Mouse (Mus musculus): ENCODE results near the gene Fam110a. TPM values are rescaled to one million over a fixed set of nuclear protein-coding genes. Genes with fewer than 3 reads are reported as not detected.

Gene Fam110a
- total and polyA plus RNA-seq, 2 experiments from 2014 or later, result 25.4 to 36.5 TPM

- H3K27ac ChIP-seq, result no peak overlapping the region
- no peaks in the 10 kb centered on the region for H3K27me3 ChIP-seq (ENCODE audit: insufficient read depth, low read length)
- H3K4me2 ChIP-seq (ENCODE audit: low read depth, low read length), result no peak overlapping the region
- DNase-seq (ENCODE audit: low spot score) (peak; percentile 31), ATAC-seq (no peak)
- no peaks in the 10 kb centered on the region for H3K9me3 ChIP-seq (ENCODE audit: low read length)
- 0 out of 2 replicates have a peak, but pooled peaks cover 3% of the 10 kb centered on the region for H3K4me1 ChIP-seq (ENCODE audit: insufficient read depth, low read length)
- TF ChIP-seq CTCF (IDR thresholded peaks at IDR 0.05; ENCODE audit: low read depth), result no peak
- no peak overlapping the region for H3K4me3 ChIP-seq (ENCODE audit: low read length)
- no peak overlapping the region for H3K9ac ChIP-seq (replicated peaks; ENCODE audit: low read length)
- WGBS, result 59% methylated on average over 7 of the region's 7 CpGs
- no peaks in the 10 kb centered on the region for H3K36me3 ChIP-seq (ENCODE audit: insufficient read depth, low read length)
Observed at GRCm38 (mm10) chr2:151924276-151924675, 55.7 kb downstream of the Fam110a start.

- Histone ChIP-seq H3K27ac (no peak overlapping the region), H3K4me1 (ENCODE audit: insufficient read depth, low read length) (0 out of 2 replicates have a peak, but pooled peaks cover 3% of the 10 kb centered on the region), H3K9ac (replicated peaks; ENCODE audit: low read length) (no peak overlapping the region), H3K9me3 (ENCODE audit: low read length) (no peaks in the 10 kb centered on the region), H3K36me3 (ENCODE audit: insufficient read depth, low read length) (no peaks in the 10 kb centered on the region), H3K4me3 (ENCODE audit: low read length) (no peak overlapping the region), H3K4me2 (ENCODE audit: low read depth, low read length) (no peak overlapping the region), H3K27me3 (ENCODE audit: insufficient read depth, low read length) (no peaks in the 10 kb centered on the region)
- ATAC-seq (no peak), DNase-seq (ENCODE audit: low spot score) (no peak)
- TF ChIP-seq CTCF (IDR thresholded peaks at IDR 0.05; ENCODE audit: low read depth), result no peak
- WGBS, result 58% methylated on average over 4 of the region's 4 CpGs
Observed at GRCm38 (mm10) chr2:151921596-151921995, 58.4 kb downstream of the Fam110a start.

GRCm38 (mm10) chr2:151921068-151921467, 59.0 kb downstream of the Fam110a start:
- no peak overlapping the region for H3K4me3 ChIP-seq (ENCODE audit: low read length)
- no peaks in the 10 kb centered on the region for H3K9me3 ChIP-seq (ENCODE audit: low read length)
- no peak overlapping the region for H3K27ac ChIP-seq
- peaks cover 3% of the 10 kb centered on the region; the same call in 1 of the 2 replicates for H3K4me1 ChIP-seq (ENCODE audit: insufficient read depth, low read length)
- no peaks in the 10 kb centered on the region for H3K27me3 ChIP-seq (ENCODE audit: insufficient read depth, low read length)
- no peak for TF ChIP-seq CTCF (IDR thresholded peaks at IDR 0.05; ENCODE audit: low read depth)
- 58% methylated on average over 8 of the region's 8 CpGs for WGBS
- ATAC-seq (no peak), DNase-seq (ENCODE audit: low spot score) (no peak)
- H3K4me2 ChIP-seq (ENCODE audit: low read depth, low read length), result no peak overlapping the region
- no peak overlapping the region for H3K9ac ChIP-seq (replicated peaks; ENCODE audit: low read length)
- H3K36me3 ChIP-seq (ENCODE audit: insufficient read depth, low read length), result no peaks in the 10 kb centered on the region

MicroRNA genes within 50 kb of the gene (microRNA counts, 519-probe panel; counts per million panel counts)
- microRNA mmu-miR-1953, result 2,369 counts per million, percentile 35 among the panel's probes with 10 or more counts

Small RNA genes within 50 kb of the gene (microRNA-seq; reads per million reads assigned to microRNA genes)
- 0 to 0.71 reads per million in 2 experiments for gene Mir1953

Other genes with a start within 250 kb of the Fam110a start
- gene Psmf1, start 236.0 kb downstream of the Fam110a start, total RNA-seq (2014; rRNA removed), result 63.5 and 73.7 TPM in 2 replicates
- gene Psmf1, start 236.0 kb downstream of the Fam110a start, polyA plus RNA-seq (2015; fragmentation: Nextera tagmentation; extraction: Ambion mirVana), result 68.6 and 69.1 TPM in 2 replicates
- 0.16 and 0.22 TPM in 2 replicates for gene Rspo4, start 137.3 kb downstream of the Fam110a start, total RNA-seq (2014; rRNA removed)
- 0.33 and 0.51 TPM in 2 replicates for gene Rspo4, start 137.3 kb downstream of the Fam110a start, polyA plus RNA-seq (2015; fragmentation: Nextera tagmentation; extraction: Ambion mirVana)
- 0.10 and 0.14 TPM in 2 replicates for gene Angpt4, start 69.0 kb downstream of the Fam110a start, total RNA-seq (2014; rRNA removed)
- 0.28 and 0.29 TPM in 2 replicates for gene Angpt4, start 69.0 kb downstream of the Fam110a start, polyA plus RNA-seq (2015; fragmentation: Nextera tagmentation; extraction: Ambion mirVana)
- gene Slc52a3, start 16.3 kb upstream of the Fam110a start, total RNA-seq (2014; rRNA removed), result 2.7 and 3.1 TPM in 2 replicates
- gene Slc52a3, start 16.3 kb upstream of the Fam110a start, polyA plus RNA-seq (2015; fragmentation: Nextera tagmentation; extraction: Ambion mirVana), result 2.6 and 2.7 TPM in 2 replicates
- gene Scrt2, start 101.3 kb upstream of the Fam110a start, total RNA-seq (2014; rRNA removed), result 13.3 and 18.4 TPM in 2 replicates
- 4.1 and 4.4 TPM in 2 replicates for gene Scrt2, start 101.3 kb upstream of the Fam110a start, polyA plus RNA-seq (2015; fragmentation: Nextera tagmentation; extraction: Ambion mirVana)
- 51.7 and 54.5 TPM in 2 replicates for gene Srxn1, start 125.3 kb upstream of the Fam110a start, total RNA-seq (2014; rRNA removed)
- 26.4 and 26.8 TPM in 2 replicates for gene Srxn1, start 125.3 kb upstream of the Fam110a start, polyA plus RNA-seq (2015; fragmentation: Nextera tagmentation; extraction: Ambion mirVana)
- 4.9 TPM in 1 of 2 replicates, not detected in the other for gene Tcf15, start 163.3 kb upstream of the Fam110a start, total RNA-seq (2014; rRNA removed)
- gene Tcf15, start 163.3 kb upstream of the Fam110a start, polyA plus RNA-seq (2015; fragmentation: Nextera tagmentation; extraction: Ambion mirVana), result 0.74 and 1.2 TPM in 2 replicates
- gene Csnk2a1, start 246.6 kb upstream of the Fam110a start, total RNA-seq (2014; rRNA removed), result 119 and 128 TPM in 2 replicates
- gene Csnk2a1, start 246.6 kb upstream of the Fam110a start, polyA plus RNA-seq (2015; fragmentation: Nextera tagmentation; extraction: Ambion mirVana), result 107 and 109 TPM in 2 replicates

Data from hindbrain, postnatal 0 days (tissue).